Mouse (Mus musculus) testis, postnatal 14 days (tissue): ENCODE measurements around the gene Homer3.

Experiments
- DNase-seq: peaks from one replicate; pipeline ENCODE4 v3.0.0; 2021; ENCODE audit warnings: low spot score

The Homer3 gene

DNA sequence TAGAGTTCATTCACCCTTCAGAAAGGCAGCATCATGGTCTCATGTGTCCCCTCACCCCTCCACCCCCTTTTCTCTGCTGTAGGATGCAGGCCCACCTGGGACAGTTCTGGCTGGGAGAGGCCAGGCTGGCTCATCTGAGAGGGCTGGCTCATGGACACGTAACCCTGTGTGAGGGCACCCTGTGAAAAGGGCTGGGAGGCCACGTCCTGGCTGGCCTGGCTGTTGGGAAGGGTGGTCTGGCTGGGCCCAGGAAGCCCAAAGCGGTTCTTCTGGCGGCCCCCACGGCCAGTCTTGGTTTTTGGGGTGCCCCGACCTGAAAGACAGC is 50.2 kb downstream of the Homer3 start:
- DNase-seq = no peak

DNA sequence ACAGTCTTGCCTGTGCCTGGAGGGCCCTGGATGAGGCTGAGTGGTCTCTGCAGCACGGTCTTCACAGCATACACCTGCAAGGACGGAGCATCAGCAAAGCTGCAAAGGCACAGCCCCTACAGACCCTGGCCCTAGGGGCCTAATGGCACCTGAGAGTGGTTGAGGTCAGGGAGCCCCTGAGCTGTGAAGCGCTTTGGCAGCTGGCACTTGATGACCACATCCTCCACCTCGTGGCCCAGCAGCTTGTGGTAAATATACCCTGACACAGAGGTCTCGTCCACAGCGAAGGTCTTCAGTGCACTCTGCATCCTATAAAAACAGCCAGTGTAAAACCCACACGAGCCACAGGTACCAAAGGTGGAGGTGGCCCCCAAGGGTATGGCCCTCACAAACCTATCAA is 56.3 kb downstream of the Homer3 start:
- DNase-seq = no peak

DNA sequence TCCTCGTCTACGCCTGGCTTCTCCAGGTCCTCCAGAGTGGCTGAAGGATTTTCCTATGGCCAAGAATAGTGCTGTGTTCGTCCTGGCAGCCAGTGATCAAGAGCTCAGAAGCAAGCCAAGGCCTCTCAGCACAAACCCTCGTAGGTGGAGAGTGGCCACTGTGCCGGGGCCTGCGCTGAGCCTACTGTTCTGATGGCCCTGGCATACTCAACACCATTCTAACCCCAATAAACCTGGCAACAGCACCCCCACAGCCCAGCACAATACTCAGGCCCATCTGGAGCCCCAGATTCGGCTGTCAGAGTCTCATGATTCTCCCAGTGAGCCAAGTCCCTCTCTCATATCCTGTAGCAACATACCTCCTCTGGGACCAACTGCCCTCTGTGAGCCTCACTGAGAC is 58.0 kb downstream of the Homer3 start:
- no peak for DNase-seq

DNA sequence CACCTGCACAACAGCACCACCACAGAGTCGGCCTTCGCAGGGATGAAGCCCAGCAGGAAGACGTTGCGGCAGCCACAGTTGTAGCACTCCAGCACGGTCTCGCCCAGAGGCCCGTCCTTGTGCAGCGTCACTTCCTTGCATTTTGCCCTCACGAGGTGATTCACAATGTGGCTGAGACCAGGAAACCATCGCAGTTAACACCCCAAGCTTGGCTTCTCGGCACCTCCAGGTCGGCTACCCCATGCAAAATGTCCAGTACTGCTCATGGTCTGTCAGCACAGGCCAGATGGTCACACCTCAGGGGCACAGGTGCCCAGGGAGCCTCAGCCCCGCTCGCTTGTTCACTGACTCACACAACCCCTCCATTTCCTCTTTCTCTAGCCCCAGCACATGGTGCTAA is 59.4 kb downstream of the Homer3 start:
- DNase-seq = no peak

DNA sequence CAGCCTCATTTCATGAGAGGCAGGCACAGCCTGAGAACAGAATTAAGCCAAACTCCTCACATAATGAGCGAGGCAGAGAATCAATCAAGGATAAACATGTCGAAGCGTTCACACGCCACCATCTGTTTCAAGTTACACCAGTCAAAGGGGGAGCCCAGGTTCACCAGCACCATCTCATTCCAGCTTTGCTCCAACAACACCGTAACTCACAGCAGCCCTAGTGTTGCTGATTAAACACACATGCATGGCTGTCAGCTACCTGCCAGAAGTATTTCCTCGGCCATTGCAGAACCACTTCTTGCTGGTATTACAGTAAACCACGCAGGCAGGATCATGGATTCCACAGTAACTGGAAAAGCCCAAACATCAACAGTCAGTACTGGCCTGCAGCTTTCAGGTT is 60.4 kb downstream of the Homer3 start:
- DNase-seq = no peak

DNA sequence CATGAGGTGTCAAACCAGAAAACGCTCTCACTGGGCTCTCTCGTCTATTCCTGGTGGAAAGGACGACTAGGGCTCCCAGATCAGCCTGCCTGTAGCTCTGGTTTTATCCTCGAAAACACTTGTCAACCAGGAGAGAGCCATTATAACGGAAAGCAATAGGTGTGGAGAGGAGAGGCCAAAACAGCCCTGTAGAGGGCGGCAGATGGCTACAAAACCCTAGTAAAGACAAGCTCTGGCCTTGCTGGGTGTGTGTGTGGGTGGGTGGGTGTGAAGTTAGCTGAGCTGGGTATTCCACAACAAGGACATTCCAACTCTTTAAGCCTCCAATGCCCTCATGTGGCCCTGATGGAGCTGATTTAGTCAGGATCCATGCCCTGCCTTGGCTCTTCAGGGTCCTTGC is 61.1 kb downstream of the Homer3 start:
- DNase-seq = no peak
